Mouse (Mus musculus) forebrain, embryonic 12.5 days (tissue): ENCODE measurements around the gene Dlx4. TPM values are rescaled to one million over a fixed set of nuclear protein-coding genes. Genes with fewer than 3 reads are reported as not detected.

ENCODE experiments used
- ATAC-seq: fragments of 200-750 bp; cut with Nextera tagmentation; 2 replicates; pipeline ENCODE4 v1.8.0; 2017; ENCODE audit warnings: moderate TSS enrichment; ENCODE audit not compliant: low FRiP score
- H3K27ac ChIP-seq: fragments of 300-500 bp; sonication (generic); 2 replicates; pipeline ENCODE4 v1.5.1; 2016; ENCODE audit warnings: mild to moderate bottlenecking
- H3K27me3 ChIP-seq: fragments of 300-500 bp; sonication (generic); 2 replicates; pipeline ENCODE4 v1.6.1; 2016; ENCODE audit warnings: mild to moderate bottlenecking
- H3K36me3 ChIP-seq: fragments of 300-500 bp; sonication (generic); replicated peaks from 2 replicates; pipeline ENCODE4 v1.6.1; 2016; ENCODE audit warnings: mild to moderate bottlenecking
- H3K4me1 ChIP-seq: fragments of 300-500 bp; sonication (generic); 2 replicates; pipeline ENCODE4 v1.6.1; 2016
- H3K4me2 ChIP-seq: fragments of 300-500 bp; sonication (generic); 2 replicates; pipeline ENCODE4 v1.6.1; 2016; ENCODE audit warnings: mild to moderate bottlenecking, moderate library complexity
- H3K4me3 ChIP-seq: fragments of 300-500 bp; sonication (generic); replicated peaks from 2 replicates; pipeline ENCODE4 v1.5.1; 2016; ENCODE audit warnings: mild to moderate bottlenecking
- H3K9ac ChIP-seq: fragments of 300-500 bp; sonication (generic); 2 replicates; pipeline ENCODE4 v1.6.1; 2016; ENCODE audit warnings: mild to moderate bottlenecking
- H3K9me3 ChIP-seq: fragments of 300-500 bp; sonication (generic); 2 replicates; pipeline ENCODE4 v1.6.1; 2016
- WGBS: fragments of 180-500 bp; shearing (Covaris S2); methylation state at CpG from one replicate; pipeline ENCODE4 v1.1.7; 2016; 5-methylcytosine and 5-hydroxymethylcytosine counted together
- polyA plus RNA-seq: library from polyadenylated mRNA; unstranded; fragments of >200 nt; fragmentation: Nextera tagmentation; extraction: Ambion mirVana; gene quantifications from 2 replicates; pipeline ENCODE4 v1.2.1, GENCODE M21; 2016

The Dlx4 gene
- polyA plus RNA-seq, result 0.20 TPM in 1 of 2 replicates, not detected in the other

- 0 out of 2 replicates have a peak within 1 kb of the TSS, but pooled peaks have one; percentile 13 for H3K9ac ChIP-seq
- under 1% methylated on average over 48 of the region's 48 CpGs for WGBS
These were observed at the start of gene Dlx4 for GRCm38 (mm10) chr11:95145851-95146403. Gene Dlx4, minus strand, starts transcription at chr11:95146263.

DNA sequence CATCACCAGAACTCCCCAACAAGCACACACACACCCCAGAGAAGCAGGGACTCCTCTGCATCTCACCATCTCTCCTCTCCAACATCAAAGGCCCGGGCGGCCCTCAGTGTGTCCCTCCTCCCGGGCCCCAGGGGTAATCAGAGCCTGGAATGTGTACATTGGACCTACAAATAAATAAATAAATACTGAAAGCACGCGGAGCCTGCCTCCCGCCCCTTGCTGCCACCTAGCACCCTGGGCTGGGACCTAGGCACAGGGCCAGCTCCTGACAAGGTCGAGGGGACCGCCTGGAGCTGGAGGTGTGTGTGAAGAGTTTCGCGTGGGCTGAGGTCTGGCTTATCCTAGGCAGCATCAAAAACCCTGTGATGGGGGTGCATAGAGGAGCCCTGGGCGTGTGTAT is 43.8 kb upstream of the Dlx4 start:
- Histone ChIP-seq H3K9ac (no peak overlapping the region), H3K4me2 (no peak overlapping the region), H3K27ac (no peak overlapping the region), H3K36me3 (no peaks in the 10 kb centered on the region), H3K27me3 (peaks cover 15% of the 10 kb centered on the region; the same call in 1 of the 2 replicates), H3K4me1 (peaks cover 27% of the 10 kb centered on the region), H3K4me3 (no peak overlapping the region), H3K9me3 (no peaks in the 10 kb centered on the region)
- no peak for ATAC-seq
- WGBS, result 80% methylated on average over 11 of the region's 11 CpGs

More at GRCm38 (mm10) chr11:95145851-95146403, at the start of gene Dlx4:
- Histone ChIP-seq H3K9me3 (no peaks in the 10 kb centered on the region), H3K27ac (no peak within 1 kb of the TSS), H3K27me3 (peaks cover 100% of the 10 kb centered on the region), H3K4me3 (peak within 1 kb of the TSS; percentile 35), H3K4me2 (peak within 1 kb of the TSS; percentile 55), H3K4me1 (peaks cover 22% of the 10 kb centered on the region), H3K36me3 (no peaks in the 10 kb centered on the region)
- ATAC-seq, result no peak

GRCm38 (mm10) chr11:95186826-95187225 is 40.8 kb upstream of the Dlx4 start:
- H3K9ac ChIP-seq, result no peak overlapping the region
- H3K4me2 ChIP-seq, result no peak overlapping the region
- no peak overlapping the region for H3K4me3 ChIP-seq
- H3K4me1 ChIP-seq, result peaks cover 33% of the 10 kb centered on the region
- H3K36me3 ChIP-seq, result no peaks in the 10 kb centered on the region
- H3K9me3 ChIP-seq, result no peaks in the 10 kb centered on the region
- H3K27me3 ChIP-seq, result peaks cover 15% of the 10 kb centered on the region
- ATAC-seq, result no peak
- H3K27ac ChIP-seq, result no peak overlapping the region
- 96% methylated on average over 7 of the region's 7 CpGs for WGBS

- Histone ChIP-seq H3K4me3 (no peak overlapping the region), H3K4me2 (no peak overlapping the region), H3K36me3 (no peaks in the 10 kb centered on the region), H3K4me1 (peaks cover 33% of the 10 kb centered on the region), H3K9ac (no peak overlapping the region), H3K9me3 (no peaks in the 10 kb centered on the region), H3K27me3 (peaks cover 11% of the 10 kb centered on the region), H3K27ac (no peak overlapping the region)
- ATAC-seq, result peak; percentile 58; the same call in 1 of the 2 replicates
- 26% methylated on average over 11 of the region's 11 CpGs for whole genome bisulfite sequencing
These were observed 39.6 kb upstream of the Dlx4 start for GRCm38 (mm10) chr11:95185700-95186099.

DNA sequence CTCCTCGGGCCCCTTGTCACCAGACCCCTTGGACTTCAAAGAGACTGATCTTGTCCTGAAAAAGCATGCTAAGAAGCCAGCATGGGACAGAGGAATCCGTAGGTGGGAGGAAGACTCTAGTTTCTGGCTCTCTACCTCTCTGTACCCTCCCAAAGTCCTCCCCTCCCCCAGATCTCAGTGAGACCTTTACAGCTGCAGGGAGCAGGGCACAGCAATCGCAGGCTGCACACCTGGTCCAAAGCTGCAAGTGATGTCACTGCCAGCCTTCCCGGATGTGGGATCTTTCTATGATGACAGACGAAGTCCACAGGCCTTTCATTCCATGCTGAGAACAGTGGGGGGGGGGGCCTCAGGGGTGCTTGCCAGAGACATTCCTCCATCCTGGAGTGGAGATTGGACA is 38.5 kb upstream of the Dlx4 start:
- Histone ChIP-seq H3K4me3 (no peak overlapping the region), H3K4me2 (no peak overlapping the region), H3K9ac (no peak overlapping the region), H3K27ac (no peak overlapping the region), H3K36me3 (no peaks in the 10 kb centered on the region), H3K9me3 (no peaks in the 10 kb centered on the region), H3K27me3 (peaks cover 11% of the 10 kb centered on the region), H3K4me1 (peaks cover 34% of the 10 kb centered on the region)
- WGBS, result 39% methylated on average over 5 of the region's 5 CpGs
- ATAC-seq, result no peak

DNA sequence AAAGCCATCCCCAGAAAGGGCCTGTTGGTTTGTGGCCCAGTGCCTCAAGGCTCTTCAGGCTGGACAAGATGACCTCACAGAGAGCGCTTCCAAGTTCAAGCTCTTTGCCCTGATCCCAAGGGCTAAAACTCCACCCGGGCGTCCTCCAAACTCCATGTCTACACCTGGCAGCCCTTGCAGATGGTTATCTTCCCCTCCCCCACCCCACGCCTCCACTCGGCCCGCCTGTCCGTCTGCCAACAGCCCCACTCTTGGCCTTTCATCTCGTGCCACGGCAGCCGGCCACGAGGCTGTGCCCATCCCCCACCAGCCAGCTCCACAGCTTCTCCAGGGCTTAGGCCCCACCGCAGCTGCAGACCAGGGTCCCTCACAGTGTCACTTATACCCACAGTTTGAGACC is 33.2 kb upstream of the Dlx4 start:
- H3K27ac ChIP-seq, result no peak overlapping the region
- no peak overlapping the region for H3K4me3 ChIP-seq
- H3K4me1 ChIP-seq, result peaks cover 13% of the 10 kb centered on the region
- H3K36me3 ChIP-seq, result no peaks in the 10 kb centered on the region
- H3K9ac ChIP-seq, result no peak overlapping the region
- peaks cover 14% of the 10 kb centered on the region for H3K27me3 ChIP-seq
- no peaks in the 10 kb centered on the region for H3K9me3 ChIP-seq
- 72% methylated on average over 12 of the region's 12 CpGs for WGBS
- no peak overlapping the region for H3K4me2 ChIP-seq
- ATAC-seq, result no peak

DNA sequence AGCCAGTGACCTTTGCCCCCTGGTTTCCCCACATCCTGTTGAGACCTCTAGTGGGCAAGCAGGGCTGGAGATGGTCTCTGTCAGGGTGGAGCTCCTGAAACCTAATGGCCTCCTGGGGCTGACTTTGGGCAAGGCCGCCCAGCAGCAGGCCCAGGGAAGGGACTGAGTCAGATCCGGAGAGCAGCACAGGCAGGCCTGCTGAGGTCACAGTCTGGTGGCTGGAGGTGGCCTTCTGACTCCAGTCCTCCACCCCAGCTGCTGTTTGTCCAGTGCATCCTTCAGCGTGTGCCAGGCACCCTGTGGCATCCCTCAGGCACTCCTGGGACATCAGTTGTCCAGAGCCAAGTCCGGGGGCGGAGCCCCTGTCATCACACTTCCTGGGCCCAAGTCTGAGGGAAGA is 19.8 kb upstream of the Dlx4 start:
- no peak for ATAC-seq
- 84% methylated on average over 5 of the region's 5 CpGs for WGBS
- no peak overlapping the region for H3K4me3 ChIP-seq
- H3K27me3 ChIP-seq, result 0 out of 2 replicates have a peak, but pooled peaks cover 3% of the 10 kb centered on the region
- H3K27ac ChIP-seq, result no peak overlapping the region
- H3K9ac ChIP-seq, result no peak overlapping the region
- no peaks in the 10 kb centered on the region for H3K36me3 ChIP-seq
- H3K9me3 ChIP-seq, result no peaks in the 10 kb centered on the region
- H3K4me1 ChIP-seq, result no peaks in the 10 kb centered on the region
- H3K4me2 ChIP-seq, result no peak overlapping the region

DNA sequence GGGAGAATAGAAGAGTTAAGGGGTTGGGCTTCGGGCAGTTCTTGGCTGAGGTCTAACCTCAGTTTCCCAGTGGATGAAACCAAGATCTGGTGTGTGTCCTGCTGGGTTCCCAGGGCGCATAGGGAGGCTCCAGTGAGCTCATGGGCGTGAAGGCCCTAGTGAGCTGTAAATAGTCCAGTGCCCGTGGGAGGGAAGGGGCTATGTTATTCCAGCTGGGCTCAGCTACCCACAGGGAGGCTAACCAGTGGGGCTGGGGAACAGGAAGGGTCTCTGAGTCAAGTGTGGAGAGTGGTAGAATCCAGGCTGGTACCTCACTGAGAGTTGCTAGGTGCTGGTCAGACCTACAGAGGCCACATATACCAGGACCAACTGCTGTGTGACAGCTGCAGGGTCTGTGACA is 15.6 kb upstream of the Dlx4 start:
- Histone ChIP-seq H3K9ac (no peak overlapping the region), H3K27me3 (peaks cover 20% of the 10 kb centered on the region; the same call in 1 of the 2 replicates), H3K27ac (no peak overlapping the region), H3K36me3 (no peaks in the 10 kb centered on the region), H3K4me3 (no peak overlapping the region), H3K4me2 (no peak overlapping the region), H3K9me3 (no peaks in the 10 kb centered on the region), H3K4me1 (no peaks in the 10 kb centered on the region; the same call in 1 of the 2 replicates)
- WGBS, result 82% methylated on average over 4 of the region's 4 CpGs
- no peak for ATAC-seq

- no peaks in the 10 kb centered on the region for H3K9me3 ChIP-seq
- no peak for ATAC-seq
- no peak overlapping the region for H3K4me3 ChIP-seq
- 51% methylated on average over 7 of the region's 7 CpGs for WGBS
- H3K27me3 ChIP-seq, result peaks cover 20% of the 10 kb centered on the region; the same call in 1 of the 2 replicates
- no peak overlapping the region for H3K27ac ChIP-seq
- H3K4me1 ChIP-seq, result no peaks in the 10 kb centered on the region; the same call in 1 of the 2 replicates
- no peak overlapping the region for H3K4me2 ChIP-seq
- H3K36me3 ChIP-seq, result no peaks in the 10 kb centered on the region
- no peak overlapping the region for H3K9ac ChIP-seq
These were observed 14.6 kb upstream of the Dlx4 start for GRCm38 (mm10) chr11:95160693-95161092.

- H3K4me2 ChIP-seq, result no peak overlapping the region
- WGBS, result 85% methylated on average over 8 of the region's 8 CpGs
- ATAC-seq, result no peak
- H3K4me1 ChIP-seq, result no peaks in the 10 kb centered on the region; the same call in 1 of the 2 replicates
- no peak overlapping the region for H3K4me3 ChIP-seq
- no peaks in the 10 kb centered on the region for H3K9me3 ChIP-seq
- peaks cover 26% of the 10 kb centered on the region; the same call in 1 of the 2 replicates for H3K27me3 ChIP-seq
- no peak overlapping the region for H3K27ac ChIP-seq
- no peak overlapping the region for H3K9ac ChIP-seq
- no peaks in the 10 kb centered on the region for H3K36me3 ChIP-seq
These were observed 13.8 kb upstream of the Dlx4 start for GRCm38 (mm10) chr11:95159763-95160371.

GRCm38 (mm10) chr11:95157872-95158271 is 11.8 kb upstream of the Dlx4 start:
- no peak overlapping the region for H3K9ac ChIP-seq
- no peak for ATAC-seq
- 84% methylated on average over 5 of the region's 5 CpGs for WGBS

GRCm38 (mm10) chr11:95157356-95157755 is 11.3 kb upstream of the Dlx4 start:
- Histone ChIP-seq H3K27me3 (peaks cover 44% of the 10 kb centered on the region), H3K4me2 (no peak overlapping the region), H3K9ac (no peak overlapping the region), H3K4me3 (no peak overlapping the region), H3K9me3 (no peaks in the 10 kb centered on the region), H3K4me1 (no peaks in the 10 kb centered on the region; the same call in 1 of the 2 replicates), H3K36me3 (no peaks in the 10 kb centered on the region), H3K27ac (no peak overlapping the region)
- 63% methylated on average over 5 of the region's 5 CpGs for WGBS
- ATAC-seq, result no peak

More at GRCm38 (mm10) chr11:95157872-95158271, 11.8 kb upstream of the Dlx4 start:
- H3K9me3 ChIP-seq, result no peaks in the 10 kb centered on the region
- peaks cover 39% of the 10 kb centered on the region for H3K27me3 ChIP-seq
- H3K4me3 ChIP-seq, result no peak overlapping the region
- H3K27ac ChIP-seq, result no peak overlapping the region
- H3K4me2 ChIP-seq, result no peak overlapping the region
- no peaks in the 10 kb centered on the region; the same call in 1 of the 2 replicates for H3K4me1 ChIP-seq
- H3K36me3 ChIP-seq, result no peaks in the 10 kb centered on the region

DNA sequence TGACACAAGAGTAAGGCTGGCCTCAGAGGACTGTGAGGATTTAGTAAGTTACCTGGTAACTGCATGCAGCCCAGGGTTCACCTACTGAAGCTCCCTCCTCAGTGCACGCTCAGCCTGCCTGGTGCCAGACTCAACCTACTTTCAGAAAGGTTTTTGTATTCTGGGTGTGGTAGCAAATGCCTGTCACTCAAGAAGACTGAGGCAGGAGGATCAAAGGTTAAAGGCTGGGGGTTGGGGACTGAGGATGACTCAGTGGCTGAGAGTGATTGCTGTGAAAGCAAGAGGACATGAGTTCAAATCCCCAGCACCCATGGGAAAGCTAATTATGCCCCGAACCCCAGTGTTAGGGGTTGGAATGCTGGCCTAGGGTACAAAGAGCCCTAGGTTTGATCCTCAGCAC is 9.4 kb upstream of the Dlx4 start:
- no peak overlapping the region for H3K27ac ChIP-seq
- H3K4me2 ChIP-seq, result no peak overlapping the region
- no peak overlapping the region for H3K9ac ChIP-seq
- H3K9me3 ChIP-seq, result no peaks in the 10 kb centered on the region
- 78% methylated on average over 2 of the region's 2 CpGs for WGBS
- ATAC-seq, result no peak
- no peak overlapping the region for H3K4me3 ChIP-seq
- peaks cover 60% of the 10 kb centered on the region for H3K27me3 ChIP-seq
- no peaks in the 10 kb centered on the region; the same call in 1 of the 2 replicates for H3K4me1 ChIP-seq
- H3K36me3 ChIP-seq, result no peaks in the 10 kb centered on the region
